Mouse (Mus musculus) heart, postnatal 4 days (tissue): Measurements from ENCODE around the gene Ssr2. TPM values are rescaled to one million over a fixed set of nuclear protein-coding genes. Genes with fewer than 3 reads are reported as not detected.
"Not testable (repeated sequence)": the region's sequence is repeated elsewhere in the genome, so short reads cannot be mapped to it uniquely, and the experiment has no call there.

Experiments used
- DNase-seq: peaks from one replicate; pipeline ENCODE4 v3.0.0; 2021
- total RNA-seq, 2 experiments: library from RNA; stranded (reverse); gene quantifications; 2 replicates each; pipeline ENCODE4 v1.2.3; 2021

Ssr2 gene
- total RNA-seq, 2 experiments from 2014 or later: 145 to 152 TPM

DNA sequence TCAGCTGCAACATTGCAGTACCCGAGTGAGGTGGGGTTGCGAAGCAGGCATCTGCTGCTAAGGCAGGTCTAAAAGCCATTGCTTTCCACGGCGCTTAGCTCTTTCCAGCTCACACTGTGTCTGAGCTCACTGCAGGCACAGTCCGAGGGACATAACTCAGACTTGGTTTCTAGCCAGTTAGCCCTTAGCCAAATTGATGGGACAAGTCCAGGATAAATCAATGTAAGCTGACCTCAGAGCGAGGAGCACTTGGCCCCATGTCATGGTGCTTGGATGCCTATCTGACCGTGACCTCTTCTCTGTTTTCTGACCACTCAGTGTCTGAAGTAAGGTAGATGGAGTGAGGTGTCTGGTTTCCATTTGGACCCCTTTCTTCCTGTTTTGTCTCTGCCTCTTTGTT lies 11.7 kb upstream of the Ssr2 start:
- DNase-seq: no peak

DNA sequence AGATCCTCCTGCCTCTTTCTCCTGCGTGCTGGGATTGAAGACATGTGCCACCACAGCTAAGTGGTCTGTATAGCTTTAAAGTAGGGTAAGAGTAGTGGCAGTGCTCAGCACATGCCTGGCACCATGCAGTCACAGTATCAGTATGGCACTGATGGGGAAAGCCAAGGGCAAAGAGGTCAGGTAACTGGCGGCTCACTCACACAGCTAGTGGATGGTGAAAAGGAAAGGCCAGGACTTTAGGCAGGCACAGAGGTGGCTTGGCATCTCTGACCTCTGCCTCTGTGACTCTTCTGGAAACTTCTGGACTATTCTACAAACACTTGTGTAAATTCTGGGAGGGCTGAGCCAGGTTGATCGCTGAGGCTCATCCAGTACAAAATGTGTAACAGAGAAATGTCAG lies 9.6 kb upstream of the Ssr2 start:
- no peak for DNase-seq

DNA sequence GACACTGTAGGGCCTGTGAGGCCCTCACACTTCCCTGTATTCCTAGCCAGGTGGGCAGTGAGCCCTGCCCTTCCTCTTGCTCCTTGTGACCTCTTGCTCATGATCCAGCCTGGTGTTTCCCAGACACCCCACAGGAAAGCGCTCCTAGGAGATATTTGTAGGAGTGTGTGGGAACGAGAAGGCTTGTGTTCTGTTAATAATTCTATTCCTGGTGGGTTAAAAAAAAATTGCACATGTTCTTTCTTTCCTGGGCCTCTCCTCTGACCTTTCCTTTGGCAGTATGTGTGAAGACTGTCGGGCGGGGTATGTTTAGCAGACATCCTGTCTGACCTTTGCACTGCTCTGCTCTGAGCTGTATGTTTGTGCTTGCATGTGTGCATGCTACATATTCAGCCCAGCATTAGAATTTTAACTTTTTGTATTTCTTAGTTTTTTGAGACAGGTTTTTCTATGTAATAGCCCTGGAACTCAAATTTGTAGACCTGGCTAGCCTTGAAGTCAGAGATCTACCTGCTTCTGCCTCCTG lies 9.1 kb upstream of the Ssr2 start:
- DNase-seq: no peak

DNA sequence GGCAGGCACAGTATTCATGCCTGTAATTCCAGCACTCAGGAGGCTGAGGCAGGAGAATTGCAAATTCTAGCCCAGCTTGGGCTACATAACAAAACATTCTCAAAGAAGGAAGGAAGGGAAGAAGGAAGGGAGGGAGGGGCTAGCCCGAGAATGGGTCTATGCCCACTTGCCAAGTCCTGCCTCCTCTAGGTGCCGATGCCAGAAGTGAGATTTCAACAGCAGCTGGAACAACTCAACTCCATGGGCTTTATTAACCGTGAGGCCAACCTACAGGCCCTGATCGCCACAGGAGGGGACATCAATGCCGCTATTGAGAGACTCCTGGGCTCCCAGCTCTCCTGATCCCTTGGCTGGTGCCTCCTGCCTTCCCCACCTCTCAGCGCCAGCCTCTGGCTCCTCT lies 7.8 kb upstream of the Ssr2 start:
- no peak for DNase-seq

DNA sequence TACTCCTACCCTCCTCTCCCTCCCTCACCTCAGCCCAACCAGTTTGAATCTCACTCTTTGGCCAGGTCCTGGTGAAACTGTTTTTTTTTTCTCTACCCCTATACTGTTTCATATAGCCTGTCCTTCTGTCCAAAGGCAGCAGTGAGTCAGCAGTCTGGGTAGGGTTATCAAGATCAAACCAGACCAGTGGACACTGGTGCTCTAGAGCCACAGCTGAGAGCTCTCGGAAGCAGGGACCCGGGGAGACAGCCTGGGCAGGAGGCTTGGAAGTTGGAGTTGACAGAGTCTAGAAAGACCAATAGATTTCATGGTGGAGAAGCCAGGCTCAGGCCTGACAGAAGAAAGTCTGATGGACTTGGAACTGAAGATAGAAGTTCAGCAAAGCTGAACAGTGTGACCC lies 7.1 kb upstream of the Ssr2 start:
- no peak for DNase-seq

DNA sequence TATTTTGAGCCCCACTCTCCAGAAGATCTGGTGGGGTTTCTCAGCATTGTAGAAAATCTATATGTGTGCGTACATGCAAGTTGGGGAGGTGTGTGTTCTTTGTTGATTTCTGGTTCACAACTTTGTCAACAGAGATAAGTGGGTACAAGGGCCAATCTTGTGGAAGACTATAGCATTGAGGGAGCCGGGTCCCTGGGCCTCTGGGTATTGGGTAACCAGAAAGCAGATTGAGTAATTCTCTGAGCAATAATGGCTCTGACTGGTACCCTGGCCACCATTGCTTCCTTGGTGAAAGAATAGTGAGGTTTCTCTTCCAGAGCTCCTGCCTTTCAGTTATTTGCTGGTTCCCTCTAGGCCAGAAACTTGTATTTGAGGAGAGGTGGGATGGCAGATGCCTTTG lies 6.6 kb upstream of the Ssr2 start:
- no peak for DNase-seq

DNA sequence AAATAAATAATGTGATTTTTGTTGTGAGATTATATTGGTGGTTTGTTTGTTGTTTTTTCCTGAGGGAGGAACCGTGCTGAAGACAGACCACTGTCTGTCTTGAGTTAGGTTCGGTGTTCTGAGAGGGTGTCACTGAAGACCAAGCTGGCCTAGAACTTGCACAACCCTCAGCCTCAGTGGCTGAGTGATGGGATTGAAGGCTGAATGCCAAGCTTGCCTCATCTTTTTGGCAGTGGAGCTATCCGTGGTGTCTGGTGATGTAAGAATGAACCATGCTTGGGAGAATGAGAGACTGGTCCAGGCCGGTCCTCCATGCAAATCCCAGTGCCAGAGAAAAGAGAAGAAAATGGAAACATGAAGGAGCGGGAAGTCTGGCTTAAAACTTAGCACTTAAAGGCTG lies 6.0 kb upstream of the Ssr2 start:
- DNase-seq: no peak

DNA sequence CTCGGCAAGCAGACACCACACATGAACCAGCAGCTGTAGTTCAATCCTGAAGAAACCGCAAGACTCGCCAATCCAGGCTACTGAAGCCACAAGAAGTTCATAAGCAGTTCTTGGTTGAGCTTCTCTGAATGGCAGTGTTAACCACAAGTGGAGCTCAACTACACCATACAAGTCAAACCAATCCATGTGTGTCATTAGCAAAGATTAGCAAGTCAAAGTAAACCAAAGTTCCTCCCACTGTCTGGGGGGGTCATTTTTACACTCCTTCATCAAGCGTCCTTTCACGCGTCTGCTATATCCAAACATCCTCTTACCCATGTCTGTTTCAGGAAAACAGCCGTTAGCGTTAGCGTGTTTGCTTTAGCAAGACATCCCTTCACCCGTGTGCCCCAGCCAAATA lies 5.3 kb upstream of the Ssr2 start:
- no peak for DNase-seq

DNA sequence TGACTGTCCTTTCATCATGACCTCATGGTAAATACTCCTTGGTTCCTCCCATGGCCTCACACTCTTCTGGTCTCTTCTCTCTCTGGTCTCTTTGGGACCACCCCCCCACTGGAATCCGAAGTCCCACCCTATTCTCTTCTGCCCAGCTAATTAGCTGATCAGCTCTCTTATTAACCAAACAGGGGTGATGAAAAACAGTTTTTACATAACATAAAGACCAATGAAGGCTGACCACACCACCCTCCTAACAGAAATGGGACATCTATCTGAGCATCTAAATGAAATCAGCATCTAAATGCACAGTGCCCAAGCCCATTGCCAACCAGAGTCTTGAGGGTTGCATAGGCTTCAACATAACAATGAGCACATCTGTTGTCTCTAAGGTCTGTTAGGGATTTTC lies 3.8 kb upstream of the Ssr2 start:
- no peak for DNase-seq

DNA sequence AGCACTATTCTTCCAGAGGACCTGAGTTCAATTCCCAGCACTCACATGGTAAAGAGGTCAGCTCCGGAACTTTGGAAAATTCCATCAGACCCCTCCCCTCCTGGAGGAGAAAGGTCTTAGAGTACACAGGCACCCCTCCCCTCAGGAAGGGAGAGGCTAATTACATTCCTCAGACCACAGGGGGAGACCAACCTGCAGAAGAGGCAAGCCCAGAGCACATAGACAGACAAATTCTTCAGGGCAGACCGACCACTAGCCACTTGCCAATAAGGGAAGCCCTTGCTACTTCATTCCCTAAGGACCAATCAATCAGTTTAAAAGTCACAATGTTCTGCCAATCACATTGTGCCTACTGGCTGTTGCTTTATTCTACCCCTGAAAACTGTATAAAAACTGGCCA lies 2.8 kb upstream of the Ssr2 start:
- DNase-seq: no peak

DNA sequence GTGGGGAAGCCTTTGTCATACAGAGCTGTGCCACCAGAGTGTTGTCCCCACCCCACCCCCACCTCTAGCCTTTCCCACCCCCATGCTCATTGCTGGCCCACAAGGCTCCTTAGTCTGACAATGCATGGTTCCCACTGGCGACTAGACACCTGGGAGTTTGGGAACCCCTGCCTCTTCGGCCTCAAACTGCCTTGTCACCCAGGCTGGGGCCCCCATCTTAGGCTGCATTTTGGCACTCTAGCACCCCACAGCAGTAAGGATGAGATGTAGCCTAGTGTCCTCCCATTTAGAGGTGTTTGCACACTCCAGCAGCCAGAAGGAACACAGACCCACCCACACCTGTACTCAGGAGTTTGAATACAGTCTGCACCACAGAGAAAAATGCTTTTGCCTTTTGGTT lies 1.9 kb upstream of the Ssr2 start:
- no peak for DNase-seq

DNA sequence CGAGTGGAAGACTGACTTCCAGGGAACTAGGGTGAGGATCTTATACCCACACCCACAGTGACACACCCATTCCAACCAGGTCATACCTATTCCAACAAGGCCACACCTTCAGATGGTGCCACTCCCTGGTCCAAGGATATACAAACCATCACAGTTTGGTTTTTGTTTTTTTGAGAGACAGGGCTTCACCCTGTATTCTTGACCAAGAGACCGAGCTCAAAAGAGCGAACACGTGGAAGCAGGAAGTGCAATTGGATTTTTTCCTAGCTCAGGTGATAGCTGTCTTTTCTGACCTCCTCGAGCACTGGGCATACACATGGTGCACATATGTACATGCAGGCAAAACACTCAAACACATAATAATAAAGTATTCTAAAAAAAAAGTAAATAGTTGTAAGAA lies 2.2 kb downstream of the Ssr2 start:
- DNase-seq: not testable (repeated sequence)

DNA sequence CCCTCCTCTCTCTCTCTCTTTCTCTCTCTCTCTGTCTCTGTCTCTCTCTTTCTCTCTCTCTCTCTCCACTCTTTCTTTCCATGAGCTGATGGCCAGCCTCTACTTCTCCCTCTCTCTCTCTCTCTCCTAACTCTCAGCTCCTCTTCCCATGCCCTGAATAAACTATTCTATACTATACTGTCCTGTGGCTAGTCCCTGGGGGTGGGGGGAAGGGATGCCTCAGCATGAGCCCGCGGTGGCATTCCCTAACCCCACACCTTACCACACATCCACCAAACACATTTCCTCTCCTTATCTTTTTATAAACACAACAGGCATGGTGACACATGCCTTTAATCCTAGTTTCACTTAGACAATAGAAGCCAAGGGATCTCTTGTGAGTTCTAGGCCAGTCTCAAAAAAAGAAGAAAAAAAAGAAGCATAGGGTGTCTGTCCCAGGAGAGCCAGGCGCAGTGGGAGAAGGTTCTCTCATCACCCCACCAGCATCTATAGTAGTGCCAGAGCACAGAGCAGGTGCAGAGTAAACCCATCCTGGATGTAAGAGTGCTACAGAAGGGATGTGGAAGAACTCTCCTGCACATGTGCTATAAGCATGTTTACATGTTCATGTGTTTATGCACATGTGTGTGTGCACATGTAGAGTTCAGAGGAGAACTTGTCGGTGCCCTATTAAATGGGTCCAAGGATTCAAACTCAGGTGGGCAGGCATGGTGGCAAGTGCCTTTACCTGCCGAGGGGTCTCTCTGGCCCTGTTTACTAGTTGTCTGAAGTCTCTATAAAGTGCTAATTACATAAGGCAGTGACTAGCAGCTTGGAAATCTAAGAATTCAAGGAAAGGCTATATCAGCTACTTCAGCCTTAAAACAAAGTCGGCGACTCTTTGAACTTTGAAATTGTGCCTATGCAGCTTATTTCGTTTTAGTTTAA lies 3.1 kb downstream of the Ssr2 start:
- DNase-seq: no peak

DNA sequence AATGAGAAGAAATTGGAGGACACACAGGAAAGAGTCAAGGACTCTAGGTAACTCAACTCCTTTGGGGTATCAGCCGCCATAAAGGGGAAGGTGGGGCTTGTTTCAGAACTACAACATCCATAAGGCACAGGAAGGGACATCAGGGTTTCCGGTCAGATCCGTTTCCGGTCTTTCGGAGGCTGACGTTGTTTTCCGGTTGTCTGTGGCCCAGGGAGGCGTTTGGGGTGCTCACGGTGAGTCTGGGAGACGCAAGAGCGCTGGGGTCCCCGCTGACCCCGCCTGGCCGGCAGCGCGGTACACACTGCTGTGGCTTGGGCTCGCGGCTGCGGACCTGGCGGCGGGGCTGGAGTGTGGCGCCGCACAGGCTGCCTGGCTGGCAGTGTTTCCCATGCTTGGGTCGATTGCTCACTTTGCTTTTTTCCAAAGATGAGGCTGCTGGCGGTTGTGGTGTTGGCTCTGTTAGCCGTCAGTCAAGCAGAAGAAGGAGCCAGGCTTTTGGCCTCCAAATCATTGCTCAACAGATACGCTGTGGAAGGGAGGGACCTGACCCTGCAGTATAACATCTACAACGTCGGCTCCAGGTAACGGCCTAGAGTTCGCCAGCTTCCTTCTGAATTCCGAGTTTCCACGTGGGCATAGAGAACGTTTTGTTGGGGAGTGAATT lies 3.9 kb downstream of the Ssr2 start:
- DNase-seq: peak; percentile 83

DNA sequence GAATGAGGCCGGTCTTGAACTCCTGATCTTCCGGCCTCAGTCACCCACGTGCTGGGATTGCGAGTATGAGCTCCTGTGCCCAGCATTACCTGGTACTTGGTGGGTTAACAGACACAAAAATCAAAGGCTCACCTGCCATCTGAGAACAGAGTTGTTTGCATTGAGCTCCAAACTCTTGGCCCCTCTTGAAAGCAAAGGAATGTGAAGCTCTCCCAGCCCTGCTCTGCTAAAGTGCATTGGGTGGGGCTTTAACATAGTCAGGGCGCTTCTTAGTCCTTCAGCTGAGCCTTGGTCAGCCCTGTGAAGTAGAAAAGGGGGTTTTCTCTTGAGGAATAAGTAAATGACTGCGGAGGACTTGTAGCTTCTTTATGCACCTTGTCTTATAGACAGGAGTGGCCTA lies 10.1 kb downstream of the Ssr2 start:
- DNase-seq: no peak

DNA sequence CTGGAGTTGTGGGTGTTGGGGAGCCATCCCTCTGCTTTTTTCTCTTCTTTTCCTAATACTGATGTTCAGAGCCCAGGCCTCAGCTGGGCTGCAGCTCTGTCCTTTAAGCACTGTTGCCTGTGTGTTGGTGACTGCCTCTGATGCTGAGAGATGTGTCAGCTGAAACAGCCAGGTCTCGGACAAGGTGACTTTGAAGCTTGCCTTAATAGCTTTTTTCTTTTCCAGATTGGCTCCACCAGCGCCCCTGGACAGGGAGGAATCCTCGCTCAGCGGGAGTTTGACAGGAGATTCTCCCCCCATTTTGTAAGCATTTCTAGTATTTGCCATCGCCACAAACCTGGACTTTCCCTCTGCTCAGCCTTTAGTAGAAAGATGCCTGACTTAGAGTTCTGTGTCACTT lies 11.0 kb downstream of the Ssr2 start:
- no peak for DNase-seq

DNA sequence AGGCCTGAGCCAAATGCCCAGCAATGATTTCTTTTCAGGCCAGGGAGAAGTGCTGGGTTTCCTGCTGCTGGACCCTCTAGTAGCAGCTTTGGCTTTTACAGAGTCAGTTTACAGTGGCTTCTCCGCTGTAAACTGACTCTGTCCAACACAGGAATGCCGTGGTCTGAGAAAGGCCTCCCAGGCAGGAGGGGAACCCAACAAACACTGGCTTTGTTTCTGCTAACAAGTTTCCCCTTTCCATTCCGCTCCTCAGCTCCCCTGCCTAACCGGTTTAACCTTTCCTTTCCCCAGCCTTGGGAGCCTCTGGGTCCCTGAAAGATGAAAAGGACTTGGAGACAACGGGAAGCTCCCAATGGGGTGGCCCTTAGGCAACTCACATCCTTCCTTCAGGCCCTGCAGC lies 14.6 kb downstream of the Ssr2 start:
- DNase-seq: no peak

DNA sequence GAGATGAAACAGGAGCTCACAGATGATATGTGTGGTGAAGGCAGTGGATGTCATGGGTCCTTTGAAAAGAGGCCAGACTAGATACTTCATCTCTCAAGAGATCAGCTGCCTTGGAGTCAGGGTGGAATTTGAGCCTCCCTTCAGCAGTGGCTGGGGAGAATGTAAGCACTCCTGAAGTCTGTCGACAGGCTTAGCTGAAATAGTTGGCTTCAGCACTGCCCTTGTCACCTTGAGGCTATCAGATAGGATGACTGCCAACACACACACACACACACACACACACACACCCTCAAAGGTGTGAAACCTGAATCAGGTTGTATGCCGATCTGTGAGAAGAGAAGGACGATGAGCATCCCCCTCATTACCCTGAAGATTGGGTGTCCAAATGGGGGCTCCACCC lies 15.4 kb downstream of the Ssr2 start:
- no peak for DNase-seq

DNA sequence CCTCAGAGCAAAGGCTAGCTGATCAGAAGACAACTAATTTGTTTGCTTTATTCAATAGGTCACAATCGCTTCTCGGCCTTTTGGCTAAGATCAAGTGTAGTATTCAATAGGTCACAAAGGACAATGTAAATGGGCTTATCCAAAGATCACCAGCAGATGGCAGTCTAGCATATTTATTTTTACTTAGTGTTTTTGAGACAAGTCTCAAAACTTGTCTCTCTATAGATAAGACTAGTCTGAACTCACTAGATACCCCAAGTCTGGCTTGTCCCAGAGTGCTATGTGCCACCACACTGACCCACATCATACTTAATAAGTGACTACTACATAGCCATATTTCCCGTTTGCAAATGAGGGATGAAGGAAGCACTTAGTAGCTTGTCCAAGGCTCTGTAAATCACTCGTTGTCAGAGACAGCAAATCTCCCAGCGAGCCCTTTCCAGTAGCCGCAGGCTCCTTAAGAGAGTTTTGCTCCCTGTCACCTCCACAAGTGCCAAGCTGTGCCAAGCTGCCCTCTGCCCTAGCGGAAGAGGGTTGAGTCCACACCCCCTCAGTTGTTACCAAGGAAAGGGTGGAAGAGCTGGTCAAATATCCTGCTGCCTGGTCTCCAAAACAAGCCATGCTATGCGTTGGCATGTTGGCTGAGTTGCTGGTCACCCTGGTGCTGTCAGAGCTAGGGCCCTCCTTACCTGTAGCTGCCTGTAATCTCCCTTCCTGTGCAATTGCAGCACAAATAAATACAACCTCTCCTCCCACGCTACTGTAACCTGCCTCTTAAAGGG lies 16.5 kb downstream of the Ssr2 start:
- peak; percentile 57 for DNase-seq

DNA sequence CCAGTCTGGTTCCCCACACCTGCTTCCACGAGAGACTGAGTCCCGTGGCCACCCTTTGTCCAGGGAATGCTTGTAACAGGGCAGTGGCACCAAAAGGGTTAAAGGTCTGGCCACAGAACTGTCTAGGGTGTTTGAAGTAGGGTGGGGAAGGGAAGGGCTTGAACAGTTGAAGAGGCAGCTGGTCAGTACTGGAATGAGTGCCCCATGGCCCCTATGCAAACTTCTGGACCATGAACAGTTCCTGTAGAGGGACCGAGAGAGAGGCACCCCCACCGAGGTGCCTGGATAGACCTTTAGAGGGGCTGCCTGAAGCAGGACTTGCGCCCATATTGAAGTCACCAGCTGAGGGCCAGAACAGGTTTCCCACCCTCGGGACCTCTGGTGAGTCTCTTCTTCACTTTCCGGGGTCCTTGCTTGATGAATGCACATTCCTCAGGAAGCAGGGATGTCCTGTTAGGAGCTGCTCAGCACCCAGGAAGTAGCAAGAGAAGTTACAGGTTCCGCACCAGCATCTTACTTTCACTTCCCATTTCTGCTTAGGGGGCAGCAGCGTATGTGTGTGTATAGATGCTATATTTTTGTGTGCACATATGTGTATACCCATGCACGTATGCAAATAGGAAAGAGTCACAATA lies 17.4 kb downstream of the Ssr2 start:
- no peak for DNase-seq

DNA sequence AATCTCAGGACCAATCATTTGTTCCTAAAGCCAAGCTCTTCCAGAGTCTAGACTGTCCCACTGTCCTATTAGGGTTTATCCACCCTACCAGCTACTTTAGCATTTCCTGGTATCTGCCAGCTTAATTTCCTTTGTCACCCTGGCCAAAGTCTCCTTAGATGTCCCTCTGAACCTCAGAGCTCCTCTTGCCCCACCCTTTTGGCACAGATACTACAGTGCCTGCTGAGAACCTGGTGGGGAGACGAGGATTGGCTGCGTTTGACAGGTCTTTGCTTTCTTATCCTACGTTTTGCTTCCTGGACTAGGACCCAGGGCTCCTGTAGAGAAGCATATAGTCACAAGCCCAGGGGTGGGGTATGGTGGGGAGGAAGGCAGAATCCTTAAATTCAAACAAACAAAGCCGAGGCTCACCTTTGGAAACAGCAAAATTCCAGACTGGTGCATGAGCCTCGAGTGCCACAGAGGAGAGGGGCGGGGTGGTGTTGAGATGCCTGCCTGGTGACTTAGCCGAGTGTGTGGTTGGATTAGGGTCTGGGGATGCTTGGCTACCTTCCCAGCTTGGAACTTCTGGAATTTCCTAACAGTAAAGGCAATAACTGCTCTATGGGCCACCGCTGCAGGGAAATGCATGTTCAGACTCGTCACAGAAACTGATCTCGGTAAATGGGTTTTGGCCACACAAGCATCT lies 18.4 kb downstream of the Ssr2 start:
- DNase-seq: no peak

DNA sequence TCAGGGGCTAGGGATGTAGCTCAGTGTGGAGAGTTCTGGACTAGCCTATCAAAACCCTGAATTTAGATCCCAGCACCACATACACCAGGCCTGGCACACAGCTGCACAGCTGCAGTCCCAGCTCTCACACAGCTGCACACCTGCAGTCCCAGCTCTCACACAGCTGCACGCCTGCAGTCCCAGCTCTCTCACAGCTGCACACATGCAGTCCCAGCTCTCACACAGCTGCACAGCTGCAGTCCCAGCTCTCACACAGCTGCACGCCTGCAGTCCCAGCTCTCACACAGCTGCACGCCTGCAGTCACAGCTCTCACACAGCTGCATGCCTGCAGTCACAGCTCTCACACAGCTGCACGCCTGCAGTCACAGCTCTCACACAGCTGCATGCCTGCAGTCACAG lies 20.9 kb downstream of the Ssr2 start:
- not testable (repeated sequence) for DNase-seq
